Mouse (Mus musculus) liver, embryonic 16.5 days (tissue): ENCODE data around the gene Txn1. TPM values are rescaled to one million over a fixed set of nuclear protein-coding genes. Genes with fewer than 3 reads are reported as not detected.

Source experiments
- ATAC-seq: fragments of 200-750 bp; cut with Nextera tagmentation; 2 replicates; pipeline ENCODE4 v1.8.0; 2017; ENCODE audit warnings: low read depth, mild to moderate bottlenecking, moderate number of reproducible peaks, moderate library complexity
- H3K27ac ChIP-seq: fragments of 300-500 bp; sonication (generic); 2 replicates; pipeline ENCODE4 v1.5.1; 2014; ENCODE audit warnings: mild to moderate bottlenecking, low read length
- H3K27me3 ChIP-seq: fragments of 300-500 bp; sonication (generic); 2 replicates; pipeline ENCODE4 v1.6.1; 2014; ENCODE audit warnings: low read depth, low read length, mixed read lengths; ENCODE audit not compliant: control insufficient read depth, insufficient read depth
- H3K36me3 ChIP-seq: fragments of 300-500 bp; sonication (generic); 2 replicates; pipeline ENCODE4 v1.6.1; 2014; ENCODE audit warnings: mild to moderate bottlenecking; ENCODE audit not compliant: control insufficient read depth, insufficient read depth
- H3K4me1 ChIP-seq: fragments of 300-500 bp; sonication (generic); 2 replicates; pipeline ENCODE4 v1.6.1; 2014; ENCODE audit warnings: low read depth, low read length, mixed read lengths; ENCODE audit not compliant: control insufficient read depth
- H3K4me2 ChIP-seq: fragments of 300-500 bp; sonication (generic); 2 replicates; pipeline ENCODE4 v1.6.1; 2014; ENCODE audit warnings: low read depth, low read length, mixed read lengths
- H3K4me3 ChIP-seq: fragments of 300-500 bp; sonication (generic); 2 replicates; pipeline ENCODE4 v1.5.1; 2014; ENCODE audit warnings: low read depth, mild to moderate bottlenecking, low read length
- H3K9ac ChIP-seq: fragments of 300-500 bp; sonication (generic); 2 replicates; pipeline ENCODE4 v1.6.1; 2014; ENCODE audit warnings: low read depth, low read length
- H3K9me3 ChIP-seq: fragments of 300-500 bp; sonication (generic); replicated peaks from 2 replicates; pipeline ENCODE4 v1.6.1; 2016; ENCODE audit warnings: low read length; ENCODE audit not compliant: control insufficient read depth
- WGBS: fragments of 180-500 bp; shearing (Covaris S2); extraction: QIAGEN DNeasy Blood & Tissue Kit; methylation state at CpG from one replicate; pipeline ENCODE4 v1.1.7; 2014; ENCODE audit not compliant: insufficient replicate concordance; 5-methylcytosine and 5-hydroxymethylcytosine counted together
- polyA plus RNA-seq: library from polyadenylated mRNA; unstranded; fragments of >200 nt; fragmentation: Nextera tagmentation; extraction: Ambion mirVana; gene quantifications from 2 replicates; pipeline ENCODE4 v1.2.1, GENCODE M21; 2015

Txn1 gene
- polyA plus RNA-seq, result 187 and 207 TPM in 2 replicates

DNA sequence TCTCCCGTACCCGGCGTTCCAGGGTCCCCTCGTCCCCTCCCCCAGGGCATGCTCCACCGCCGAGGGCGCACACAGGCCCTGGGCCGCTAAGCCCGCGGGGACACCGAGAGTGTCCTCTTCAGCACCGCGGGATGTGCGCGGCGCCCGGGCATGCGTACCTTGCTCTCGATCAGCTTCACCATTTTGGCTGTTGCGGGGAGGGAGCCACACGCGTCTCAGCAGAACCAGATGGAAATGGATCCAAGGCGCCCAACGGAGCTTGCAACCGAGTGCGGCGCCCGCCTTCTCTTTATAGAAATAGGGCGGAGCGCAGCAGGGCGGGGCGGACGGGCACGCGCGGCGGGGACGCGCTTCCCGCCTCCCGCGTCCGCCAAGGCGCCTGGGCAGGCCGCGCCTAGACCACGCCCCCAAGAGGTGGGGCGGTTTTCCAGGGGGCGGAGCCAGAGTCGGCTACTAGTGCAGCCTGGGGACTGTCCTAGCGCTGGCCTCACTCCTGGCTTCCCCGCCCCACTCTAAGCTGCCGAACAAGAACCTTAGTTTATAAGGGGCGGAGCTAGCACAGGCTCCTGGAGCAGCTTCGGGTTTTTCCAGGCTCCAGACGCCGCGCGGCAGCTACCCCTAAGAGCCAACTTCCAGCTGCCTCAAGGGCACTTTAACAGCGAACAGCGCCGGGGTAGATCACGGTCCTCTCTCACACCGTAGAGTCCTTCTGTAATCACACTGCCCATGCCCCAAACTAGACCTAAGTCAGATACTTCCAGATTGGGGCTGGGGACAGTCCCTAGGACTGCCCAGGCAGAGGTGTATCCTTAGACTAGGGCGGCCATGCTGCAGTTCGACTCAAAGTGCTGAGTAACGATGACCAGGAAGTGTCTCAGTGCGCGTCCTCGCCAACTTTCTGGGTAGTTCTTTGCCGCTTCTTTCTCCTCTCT is at the start of gene Txn1:
TSS of gene Txn1 (minus strand) at position 383 of the 932 bp plus-strand sequence.
- Histone ChIP-seq H3K9ac (peak within 1 kb of the TSS; percentile 75), H3K4me3 (peak within 1 kb of the TSS; percentile 90), H3K4me2 (peak within 1 kb of the TSS; percentile 69), H3K9me3 (no peaks in the 10 kb centered on the region), H3K27me3 (no peaks in the 10 kb centered on the region), H3K27ac (peak within 1 kb of the TSS; percentile 98), H3K4me1 (peaks cover 24% of the 10 kb centered on the region), H3K36me3 (peaks cover 8% of the 10 kb centered on the region)
- WGBS, result under 1% methylated on average over 63 of the region's 71 CpGs
- peak; percentile 92 for ATAC-seq

DNA sequence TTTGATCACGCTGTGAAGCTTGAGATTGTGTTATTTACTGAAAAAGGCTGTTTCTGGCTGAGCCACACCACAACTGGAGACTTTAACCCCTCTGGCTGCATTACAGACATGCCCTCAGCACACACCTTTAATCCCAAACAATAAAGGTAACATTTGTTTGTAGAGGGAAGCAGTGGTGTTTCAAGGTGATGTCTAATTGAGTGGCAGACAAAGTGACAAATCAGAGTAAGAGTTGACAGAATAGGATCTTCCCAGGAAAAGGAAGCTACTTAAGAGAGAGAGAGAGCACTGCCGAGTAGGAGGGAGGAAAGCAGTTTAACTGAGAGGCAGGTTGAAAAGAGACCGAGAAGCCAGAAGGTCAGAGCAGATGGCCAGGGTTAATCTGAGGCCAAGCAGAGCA is 47.3 kb upstream of the Txn1 start:
- ATAC-seq, result no peak

DNA sequence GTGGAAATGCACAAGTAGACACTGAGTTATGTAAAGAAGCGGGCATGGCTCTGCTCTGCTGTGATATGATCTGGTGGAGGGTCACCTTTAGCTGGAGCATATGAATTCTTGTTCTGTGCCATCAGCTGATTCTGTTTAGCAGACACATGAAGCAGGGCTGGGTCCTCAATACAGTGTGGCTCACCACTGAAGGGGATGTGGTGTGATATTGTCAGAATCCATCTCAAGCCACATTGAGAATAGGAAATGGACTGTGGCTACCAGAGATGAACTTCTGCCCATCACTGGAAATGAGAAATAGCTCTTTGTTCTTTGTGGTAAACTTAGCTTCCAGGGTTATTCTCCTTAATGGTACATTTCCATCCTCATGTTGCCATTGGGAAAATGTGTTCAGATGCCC is 35.2 kb upstream of the Txn1 start:
- Histone ChIP-seq H3K9me3 (no peaks in the 10 kb centered on the region), H3K9ac (no peak overlapping the region), H3K36me3 (no peaks in the 10 kb centered on the region), H3K4me2 (no peak overlapping the region), H3K4me1 (no peaks in the 10 kb centered on the region), H3K27ac (no peak overlapping the region), H3K27me3 (no peaks in the 10 kb centered on the region), H3K4me3 (no peak overlapping the region)
- WGBS, result 36% methylated on average over 1 of the region's 1 CpGs
- no peak for ATAC-seq

More for the DNA sequence above, 47.3 kb upstream of the Txn1 start:
- WGBS, result 46% methylated on average over 3 of the region's 3 CpGs
- no peaks in the 10 kb centered on the region for H3K27me3 ChIP-seq
- no peak overlapping the region for H3K4me3 ChIP-seq
- H3K27ac ChIP-seq, result no peak overlapping the region
- no peaks in the 10 kb centered on the region for H3K4me1 ChIP-seq
- no peaks in the 10 kb centered on the region for H3K9me3 ChIP-seq
- H3K4me2 ChIP-seq, result no peak overlapping the region
- H3K36me3 ChIP-seq, result no peaks in the 10 kb centered on the region
- H3K9ac ChIP-seq, result no peak overlapping the region

GRCm38 (mm10) chr4:57974400-57975117 is 18.3 kb upstream of the Txn1 start:
- WGBS, result 66% methylated on average over 6 of the region's 6 CpGs

GRCm38 (mm10) chr4:57973592-57974268 is 17.5 kb upstream of the Txn1 start:
- Histone ChIP-seq H3K4me2 (no peak overlapping the region), H3K4me3 (no peak overlapping the region), H3K4me1 (no peaks in the 10 kb centered on the region), H3K27me3 (no peaks in the 10 kb centered on the region), H3K36me3 (no peaks in the 10 kb centered on the region), H3K9me3 (no peaks in the 10 kb centered on the region), H3K9ac (no peak overlapping the region), H3K27ac (no peak overlapping the region)
- no peak for ATAC-seq
- WGBS, result 52% methylated on average over 6 of the region's 6 CpGs

More at GRCm38 (mm10) chr4:57974400-57975117, 18.3 kb upstream of the Txn1 start:
- H3K4me3 ChIP-seq, result no peak overlapping the region
- H3K27me3 ChIP-seq, result no peaks in the 10 kb centered on the region
- H3K36me3 ChIP-seq, result no peaks in the 10 kb centered on the region
- H3K4me2 ChIP-seq, result no peak overlapping the region
- no peaks in the 10 kb centered on the region for H3K4me1 ChIP-seq
- no peak overlapping the region for H3K27ac ChIP-seq
- no peak overlapping the region for H3K9ac ChIP-seq
- ATAC-seq, result no peak
- no peaks in the 10 kb centered on the region for H3K9me3 ChIP-seq

DNA sequence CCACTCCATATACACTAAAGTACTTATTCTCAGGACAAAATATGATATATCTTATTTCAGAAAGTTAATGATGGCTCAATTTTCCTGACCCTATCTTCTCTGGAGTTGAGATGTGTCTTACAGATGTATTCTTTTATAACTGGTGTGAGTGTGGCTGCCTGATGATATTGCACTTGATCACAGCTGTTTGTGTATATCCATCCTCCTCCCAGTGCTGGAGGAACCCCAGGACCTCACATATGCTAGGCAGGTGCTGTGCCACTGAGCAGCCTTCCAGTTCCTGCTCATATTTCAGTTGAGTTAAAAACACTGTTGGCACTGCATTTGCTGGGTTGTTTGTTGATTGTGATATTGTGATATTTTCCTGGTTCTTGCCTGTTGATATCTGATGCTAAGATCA is 14.1 kb upstream of the Txn1 start:
- no peaks in the 10 kb centered on the region for H3K9me3 ChIP-seq
- H3K4me3 ChIP-seq, result no peak overlapping the region
- no peak overlapping the region for H3K4me2 ChIP-seq
- H3K27ac ChIP-seq, result no peak overlapping the region
- H3K36me3 ChIP-seq, result no peaks in the 10 kb centered on the region
- ATAC-seq, result no peak
- no peaks in the 10 kb centered on the region for H3K4me1 ChIP-seq
- H3K27me3 ChIP-seq, result no peaks in the 10 kb centered on the region
- H3K9ac ChIP-seq, result no peak overlapping the region

DNA sequence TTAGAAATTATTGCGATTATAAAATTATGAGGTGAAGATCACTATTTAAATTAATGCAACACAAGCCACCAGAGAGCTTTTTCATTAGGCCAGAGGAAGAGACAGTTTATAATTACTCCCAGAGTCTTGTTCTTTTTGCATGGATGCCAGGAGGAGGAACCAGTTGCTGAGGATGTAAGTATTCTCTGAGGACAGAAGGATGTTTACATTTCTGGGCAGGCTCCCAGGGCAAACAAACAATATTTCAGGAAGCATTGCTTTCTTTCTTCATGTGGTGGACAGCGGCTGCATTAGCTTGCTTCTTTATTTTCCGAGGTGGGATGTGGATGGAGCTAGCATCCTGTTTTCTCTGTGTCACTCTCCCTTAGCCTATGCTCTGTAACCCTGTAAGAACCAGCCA is 11.0 kb upstream of the Txn1 start:
- H3K27ac ChIP-seq, result no peak overlapping the region
- no peak overlapping the region for H3K4me2 ChIP-seq
- no peak overlapping the region for H3K9ac ChIP-seq
- H3K4me1 ChIP-seq, result no peaks in the 10 kb centered on the region
- H3K9me3 ChIP-seq, result no peaks in the 10 kb centered on the region
- no peak for ATAC-seq
- no peaks in the 10 kb centered on the region for H3K27me3 ChIP-seq
- WGBS, result 49% methylated on average over 3 of the region's 3 CpGs
- H3K4me3 ChIP-seq, result no peak overlapping the region
- H3K36me3 ChIP-seq, result no peaks in the 10 kb centered on the region

GRCm38 (mm10) chr4:57965516-57965915 is 9.3 kb upstream of the Txn1 start:
- H3K9ac ChIP-seq, result no peak overlapping the region
- H3K4me3 ChIP-seq, result no peak overlapping the region
- no peak overlapping the region for H3K4me2 ChIP-seq
- no peaks in the 10 kb centered on the region for H3K9me3 ChIP-seq
- no peak for ATAC-seq
- 77% methylated on average over 4 of the region's 4 CpGs for WGBS
- no peak overlapping the region for H3K27ac ChIP-seq
- H3K36me3 ChIP-seq, result no peaks in the 10 kb centered on the region
- H3K27me3 ChIP-seq, result no peaks in the 10 kb centered on the region
- H3K4me1 ChIP-seq, result no peaks in the 10 kb centered on the region
